Mouse (Mus musculus) frontal cortex, adult 2 months (tissue): ENCODE measurements at regions not wholly inside any gene's neighbourhood (a gene's known extent, or its start where the extent isn't known, plus 50 kb on each side); places are given as distances from the start of the nearest gene placed in this dataset.

ENCODE experiments used
- DNase-seq, 2 experiments: peaks; one replicate each; pipeline ENCODE4 v3.0.0; 2022; ENCODE audit warnings: low spot score in 1 of 2; ENCODE audit errors: extremely low spot score in 1 of 2

DNA sequence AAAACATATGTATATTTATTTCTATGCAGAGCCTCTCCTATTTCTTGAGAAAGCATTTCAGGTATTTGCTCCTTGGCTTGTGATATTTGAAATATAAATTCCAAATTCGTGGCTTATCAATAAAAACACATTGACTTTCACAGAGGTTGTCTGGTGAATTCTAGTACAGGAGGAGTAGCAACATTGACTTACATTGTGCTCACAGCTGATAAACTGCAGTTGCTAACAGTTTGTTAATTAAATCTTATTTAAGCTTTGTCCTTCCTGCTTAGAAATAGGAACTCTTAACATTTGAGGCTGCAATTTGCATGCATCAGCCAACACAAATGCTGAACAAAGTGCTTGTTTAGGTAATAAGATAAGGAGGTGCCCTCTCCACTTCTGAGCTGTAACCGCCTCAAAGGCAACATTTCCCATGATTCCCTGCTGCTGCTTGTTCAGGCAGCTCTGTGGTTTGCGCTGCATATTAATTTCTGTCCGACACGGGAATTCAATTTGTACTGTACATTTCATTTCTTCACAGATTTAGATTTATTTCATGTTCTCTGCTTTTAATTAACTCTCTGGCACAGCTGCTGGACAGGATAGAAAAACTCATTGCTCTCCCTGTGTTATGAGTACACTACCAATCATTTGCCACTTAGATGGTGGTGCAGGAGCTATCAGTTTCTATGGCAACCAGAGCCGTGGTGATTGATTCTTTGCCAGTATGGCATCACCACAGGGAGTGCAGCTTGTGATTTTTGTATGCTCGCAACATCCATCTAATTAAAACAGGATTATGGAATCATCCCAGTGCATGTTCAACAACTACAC is 219.0 kb downstream of the Zfp352 start:
- peak; percentile 16 to 39 for DNase-seq

GRCm38 (mm10) chr4:90438191-90438922 is 219.7 kb downstream of the Zfp352 start:
- DNase-seq = no peak

DNA sequence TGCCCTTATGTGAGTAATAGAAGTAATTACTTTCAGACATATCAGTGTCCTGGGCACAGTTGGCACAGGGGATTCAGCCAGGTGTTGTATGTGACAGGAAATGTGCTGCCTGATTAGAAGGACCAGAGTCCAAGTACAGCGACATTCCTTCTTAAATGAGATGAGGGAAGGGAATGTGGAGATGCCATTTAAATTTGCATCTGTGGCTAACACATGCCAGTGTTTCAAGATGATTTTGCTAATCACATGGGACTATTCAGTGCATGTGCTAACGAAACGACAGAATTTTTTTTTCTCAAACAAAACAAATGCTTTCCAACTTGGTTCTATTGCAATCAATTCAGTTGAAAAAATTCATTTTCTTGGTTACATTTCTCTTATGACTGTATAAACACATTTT is 226.6 kb downstream of the Zfp352 start:
- DNase-seq = no peak

GRCm38 (mm10) chr4:90452576-90452975 is 234.0 kb downstream of the Zfp352 start:
- no peak for DNase-seq

DNA sequence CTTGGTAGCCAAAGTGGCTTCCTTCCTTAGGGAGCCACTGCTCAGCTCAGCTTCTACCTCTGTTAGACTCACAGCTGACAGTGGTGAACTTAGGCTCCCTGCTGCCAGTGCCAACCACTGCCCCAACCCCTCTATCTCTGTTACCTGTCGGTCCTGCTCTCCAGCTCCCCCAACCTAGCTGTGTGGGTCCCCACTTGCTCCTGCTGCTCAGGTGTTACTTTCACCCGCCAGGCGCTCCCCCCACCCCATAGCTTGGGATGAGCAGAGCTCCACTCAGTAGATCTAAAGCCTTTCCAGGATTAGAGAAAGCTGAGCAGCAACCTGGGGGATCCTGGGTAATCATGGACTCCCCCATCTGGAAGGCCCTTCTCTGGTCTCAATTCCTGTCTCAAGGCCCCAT is 234.4 kb downstream of the Zfp352 start:
- no peak for DNase-seq

GRCm38 (mm10) chr4:90496891-90497610 is 278.4 kb downstream of the Zfp352 start:
- DNase-seq = no peak
